Mouse (Mus musculus) stomach, embryonic 16.5 days (tissue): Measurements from ENCODE around the gene Dcx. TPM values are rescaled to one million over a fixed set of nuclear protein-coding genes. Genes with fewer than 3 reads are reported as not detected.

Experiments
- ATAC-seq: fragments of 200-750 bp; cut with Nextera tagmentation; 2 replicates; pipeline ENCODE4 v1.8.0; 2017; ENCODE audit warnings: moderate number of reproducible peaks, moderate TSS enrichment; ENCODE audit not compliant: insufficient read depth, low FRiP score
- H3K27ac ChIP-seq: fragments of 300-500 bp; sonication (generic); 2 replicates; pipeline ENCODE4 v1.5.1; 2014; ENCODE audit warnings: low read length
- H3K27me3 ChIP-seq: fragments of 300-500 bp; sonication (generic); 2 replicates; pipeline ENCODE4 v1.6.1; 2014; ENCODE audit warnings: low read length, control low read depth, mixed read lengths; ENCODE audit not compliant: control insufficient read depth, insufficient read depth
- H3K36me3 ChIP-seq: fragments of 300-500 bp; sonication (generic); 2 replicates; pipeline ENCODE4 v1.6.1; 2014; ENCODE audit warnings: low read length; ENCODE audit not compliant: control insufficient read depth, insufficient read depth
- H3K4me1 ChIP-seq: fragments of 300-500 bp; sonication (generic); 2 replicates; pipeline ENCODE4 v1.6.1; 2014; ENCODE audit warnings: low read length, control low read depth, mixed read lengths; ENCODE audit not compliant: control insufficient read depth, insufficient read depth
- H3K4me2 ChIP-seq: fragments of 300-500 bp; sonication (generic); 2 replicates; pipeline ENCODE4 v1.6.1; 2014; ENCODE audit warnings: low read depth, low read length, mixed read lengths
- H3K4me3 ChIP-seq: fragments of 300-500 bp; sonication (generic); replicated peaks from 2 replicates; pipeline ENCODE4 v1.5.1; 2014; ENCODE audit warnings: mild to moderate bottlenecking, low read length
- H3K9ac ChIP-seq: fragments of 300-500 bp; sonication (generic); 2 replicates; pipeline ENCODE4 v1.6.1; 2014; ENCODE audit warnings: low read length
- H3K9me3 ChIP-seq: fragments of 300-500 bp; sonication (generic); replicated peaks from 2 replicates; pipeline ENCODE4 v1.6.1; 2016; ENCODE audit warnings: low read length, control low read depth; ENCODE audit not compliant: control insufficient read depth
- WGBS: fragments of 180-500 bp; shearing (Covaris S2); extraction: QIAGEN DNeasy Blood & Tissue Kit; methylation state at CpG from one replicate; pipeline ENCODE4 v1.1.7; 2014; 5-methylcytosine and 5-hydroxymethylcytosine counted together
- polyA plus RNA-seq: library from polyadenylated mRNA; unstranded; fragments of >200 nt; fragmentation: Nextera tagmentation; extraction: Ambion mirVana; gene quantifications from 2 replicates; pipeline ENCODE4 v1.2.1, GENCODE M21; 2015

Gene Dcx
- polyA plus RNA-seq, 1 experiment from 2014 or later: 7.0 TPM

- no peak for ATAC-seq
- Histone ChIP-seq H3K27ac (no peak overlapping the region), H3K9ac (no peak overlapping the region), H3K9me3 (no peaks in the 10 kb centered on the region), H3K27me3 (no peaks in the 10 kb centered on the region), H3K4me1 (no peaks in the 10 kb centered on the region), H3K4me3 (no peak overlapping the region), H3K4me2 (no peak overlapping the region), H3K36me3 (no peaks in the 10 kb centered on the region)
- 55% methylated on average over 7 of the region's 7 CpGs for WGBS
Measured at GRCm38 (mm10) chrX:143897363-143898285, 35.5 kb downstream of the Dcx start.

- Histone ChIP-seq H3K4me1 (no peaks in the 10 kb centered on the region), H3K4me2 (no peak overlapping the region), H3K27me3 (no peaks in the 10 kb centered on the region), H3K27ac (no peak overlapping the region), H3K9me3 (no peaks in the 10 kb centered on the region), H3K9ac (no peak overlapping the region), H3K4me3 (no peak overlapping the region), H3K36me3 (no peaks in the 10 kb centered on the region)
- 66% methylated on average over 5 of the region's 5 CpGs for WGBS
- ATAC-seq: no peak
Measured at GRCm38 (mm10) chrX:143896936-143897335, 36.2 kb downstream of the Dcx start.

- H3K27ac ChIP-seq: no peak overlapping the region
- H3K36me3 ChIP-seq: no peaks in the 10 kb centered on the region
- H3K4me3 ChIP-seq: no peak overlapping the region
- WGBS: 58% methylated on average over 3 of the region's 3 CpGs
- ATAC-seq: no peak
- H3K4me1 ChIP-seq: no peaks in the 10 kb centered on the region
- H3K4me2 ChIP-seq: no peak overlapping the region
- H3K9me3 ChIP-seq: no peaks in the 10 kb centered on the region
- H3K9ac ChIP-seq: no peak overlapping the region
- H3K27me3 ChIP-seq: no peaks in the 10 kb centered on the region
Measured at GRCm38 (mm10) chrX:143893180-143893579, 39.9 kb downstream of the Dcx start.

- Histone ChIP-seq H3K9me3 (no peaks in the 10 kb centered on the region), H3K4me1 (no peaks in the 10 kb centered on the region), H3K36me3 (no peaks in the 10 kb centered on the region), H3K27me3 (no peaks in the 10 kb centered on the region; the same call in 1 of the 2 replicates), H3K4me3 (no peak overlapping the region), H3K27ac (no peak overlapping the region), H3K9ac (no peak overlapping the region), H3K4me2 (no peak overlapping the region)
- WGBS: 28% methylated on average over 4 of the region's 4 CpGs
- no peak for ATAC-seq
Measured at GRCm38 (mm10) chrX:143885765-143886164, 47.3 kb downstream of the Dcx start.

- no peak for ATAC-seq
- Histone ChIP-seq H3K9me3 (no peaks in the 10 kb centered on the region), H3K4me2 (no peak overlapping the region), H3K36me3 (no peaks in the 10 kb centered on the region), H3K9ac (no peak overlapping the region), H3K4me1 (no peaks in the 10 kb centered on the region), H3K27me3 (no peaks in the 10 kb centered on the region; the same call in 1 of the 2 replicates), H3K27ac (no peak overlapping the region), H3K4me3 (no peak overlapping the region)
- WGBS: 32% methylated on average over 3 of the region's 3 CpGs
Measured at GRCm38 (mm10) chrX:143884953-143885352, 48.2 kb downstream of the Dcx start.

- WGBS: 73% methylated on average over 6 of the region's 6 CpGs
- H3K36me3 ChIP-seq: no peaks in the 10 kb centered on the region
Measured at GRCm38 (mm10) chrX:143884299-143884698, 48.8 kb downstream of the Dcx start.

GRCm38 (mm10) chrX:143881806-143882468 lies 51.2 kb downstream of the Dcx start:
- 73% methylated on average over 4 of the region's 4 CpGs for WGBS
- no peaks in the 10 kb centered on the region; the same call in 1 of the 2 replicates for H3K27me3 ChIP-seq
- H3K36me3 ChIP-seq: no peaks in the 10 kb centered on the region
- no peaks in the 10 kb centered on the region for H3K4me1 ChIP-seq
- H3K4me2 ChIP-seq: no peak overlapping the region
- no peak overlapping the region for H3K4me3 ChIP-seq
- no peaks in the 10 kb centered on the region for H3K9me3 ChIP-seq
- H3K9ac ChIP-seq: no peak overlapping the region
- no peak overlapping the region for H3K27ac ChIP-seq
- ATAC-seq: no peak

More at GRCm38 (mm10) chrX:143884299-143884698, 48.8 kb downstream of the Dcx start:
- Histone ChIP-seq H3K27me3 (no peaks in the 10 kb centered on the region; the same call in 1 of the 2 replicates), H3K4me2 (no peak overlapping the region), H3K4me3 (no peak overlapping the region), H3K9me3 (no peaks in the 10 kb centered on the region), H3K4me1 (no peaks in the 10 kb centered on the region), H3K27ac (no peak overlapping the region), H3K9ac (no peak overlapping the region)
- ATAC-seq: no peak

GRCm38 (mm10) chrX:143879631-143880030 lies 53.5 kb downstream of the Dcx start:
- no peaks in the 10 kb centered on the region for H3K9me3 ChIP-seq
- H3K36me3 ChIP-seq: no peaks in the 10 kb centered on the region
- no peaks in the 10 kb centered on the region; the same call in 1 of the 2 replicates for H3K27me3 ChIP-seq
- H3K4me2 ChIP-seq: no peak overlapping the region
- 67% methylated on average over 3 of the region's 3 CpGs for WGBS
- no peak overlapping the region for H3K27ac ChIP-seq
- ATAC-seq: no peak; the same call in 1 of the 2 replicates
- H3K4me1 ChIP-seq: no peaks in the 10 kb centered on the region
- no peak overlapping the region for H3K4me3 ChIP-seq
- H3K9ac ChIP-seq: no peak overlapping the region

GRCm38 (mm10) chrX:143867129-143867664 lies 65.9 kb downstream of the Dcx start:
- no peaks in the 10 kb centered on the region for H3K27me3 ChIP-seq
- H3K36me3 ChIP-seq: no peaks in the 10 kb centered on the region
- H3K9me3 ChIP-seq: no peaks in the 10 kb centered on the region
- no peaks in the 10 kb centered on the region for H3K4me1 ChIP-seq
- no peak overlapping the region for H3K9ac ChIP-seq
- WGBS: 66% methylated on average over 5 of the region's 5 CpGs
- no peak overlapping the region for H3K4me3 ChIP-seq
- no peak overlapping the region for H3K4me2 ChIP-seq
- H3K27ac ChIP-seq: no peak overlapping the region
- no peak for ATAC-seq
